Mouse (Mus musculus): ENCODE results near the gene Atg2b. TPM values are rescaled to one million over a fixed set of nuclear protein-coding genes. Genes with fewer than 3 reads are reported as not detected.
A peak's percentile ranks its signal among the peaks of the same experiment; 100 is the strongest.

The Atg2b gene
- polyA plus RNA-seq, 1 experiment from 2014 or later: 11.0 TPM

DNA sequence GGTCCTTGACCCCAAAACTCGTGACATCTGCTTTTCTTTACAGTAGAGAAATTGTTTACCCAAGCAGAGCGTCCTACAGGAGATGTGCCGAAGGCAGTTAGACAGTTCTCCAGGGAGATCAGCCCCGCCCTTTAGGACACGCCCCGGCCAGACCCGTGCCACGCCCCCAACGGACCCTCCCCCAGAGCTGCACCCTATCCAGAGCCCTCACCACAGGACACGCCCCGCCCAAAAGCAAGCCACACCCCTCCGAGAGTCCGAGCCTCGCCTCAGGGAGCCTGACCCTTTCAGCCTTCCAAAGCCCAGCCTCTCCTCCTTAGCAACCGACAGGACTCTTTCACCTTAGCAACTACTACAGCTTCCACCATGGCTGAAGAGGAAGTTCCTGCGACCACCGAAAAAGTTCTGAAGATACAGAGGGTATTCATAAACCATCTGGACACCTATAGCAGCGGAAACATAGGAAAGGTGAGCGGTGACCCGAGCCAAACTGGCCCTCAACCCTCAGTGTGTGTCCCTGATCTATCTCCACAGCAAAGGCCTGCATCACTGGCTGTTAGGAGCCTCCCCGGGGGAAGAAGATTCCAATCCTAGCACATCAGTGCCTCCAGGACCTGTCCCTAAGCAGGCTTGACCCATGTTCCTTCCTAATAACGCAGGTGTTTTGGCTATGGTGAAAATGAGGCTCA, 20.9 kb upstream of the Atg2b start, which contains the start of gene Ak7:
TSS of gene Ak7 (plus strand) at position 178 of the 689 bp plus-strand sequence.
- no peak for ATAC-seq (ENCODE audit: low FRiP score)
- 10% methylated on average over 22 of the region's 22 CpGs for WGBS
- H3K4me2 ChIP-seq: peak within 1 kb of the TSS; percentile 34
- H3K9ac ChIP-seq (replicated peaks): no peak within 1 kb of the TSS
- H3K9me3 ChIP-seq (replicated peaks): no peaks in the 10 kb centered on the region
- no peak within 1 kb of the TSS for H3K27ac ChIP-seq (replicated peaks)
- 0 out of 2 replicates have a peak, but pooled peaks cover 3% of the 10 kb centered on the region for H3K4me1 ChIP-seq
- peaks cover 15% of the 10 kb centered on the region for H3K36me3 ChIP-seq
- no peak within 1 kb of the TSS for H3K4me3 ChIP-seq (replicated peaks)
- no peaks in the 10 kb centered on the region for H3K27me3 ChIP-seq (replicated peaks)

- no peak for ATAC-seq (ENCODE audit: low FRiP score)
- Histone ChIP-seq H3K4me2 (no peak overlapping the region), H3K36me3 (peaks cover 24% of the 10 kb centered on the region), H3K4me1 (0 out of 2 replicates have a peak, but pooled peaks cover 3% of the 10 kb centered on the region), H3K9ac (replicated peaks) (no peak overlapping the region), H3K27ac (replicated peaks) (no peak overlapping the region), H3K4me3 (replicated peaks) (no peak overlapping the region), H3K9me3 (replicated peaks) (no peaks in the 10 kb centered on the region), H3K27me3 (replicated peaks) (no peaks in the 10 kb centered on the region)
- WGBS: 90% methylated on average over 12 of the region's 12 CpGs
Measured at GRCm38 (mm10) chr12:105700433-105700832, 15.4 kb upstream of the Atg2b start.

DNA sequence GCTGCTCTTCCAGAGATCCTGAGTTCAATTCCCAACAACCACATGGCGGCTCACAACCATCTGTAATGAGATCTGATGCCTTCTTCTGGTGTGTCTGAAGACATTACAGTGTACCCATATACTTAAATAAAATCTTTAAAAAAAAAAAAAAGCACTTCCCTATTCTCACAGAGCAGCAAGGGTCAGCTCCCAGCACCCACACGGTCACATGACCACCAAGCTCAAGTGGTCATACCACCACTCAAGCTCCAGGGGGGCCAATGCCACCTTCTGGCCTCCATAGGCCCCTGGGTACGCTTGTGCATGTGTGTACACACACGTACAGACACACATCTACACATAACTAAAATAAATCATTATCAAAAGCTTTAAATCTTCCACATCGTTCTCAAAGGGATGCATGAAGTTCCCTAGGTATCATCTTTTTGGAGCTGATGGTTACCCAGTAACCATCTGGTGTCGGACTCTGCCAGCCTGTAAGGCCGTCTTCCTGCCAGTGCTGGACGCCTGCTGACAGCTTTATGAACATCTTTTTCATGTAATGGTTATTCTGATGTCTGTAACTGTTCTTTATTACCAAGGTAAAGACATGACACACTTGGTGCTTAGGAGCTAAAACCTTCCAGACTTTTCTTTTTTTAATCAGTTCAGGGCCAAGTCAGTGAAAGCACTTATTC, 12.2 kb upstream of the Atg2b start:
- 81% methylated on average over 8 of the region's 8 CpGs for WGBS
- H3K36me3 ChIP-seq: peaks cover 34% of the 10 kb centered on the region

GRCm38 (mm10) chr12:105695848-105696247, 10.8 kb upstream of the Atg2b start:
- Histone ChIP-seq H3K4me3 (replicated peaks) (no peak overlapping the region), H3K4me2 (no peak overlapping the region), H3K9ac (replicated peaks) (no peak overlapping the region), H3K4me1 (0 out of 2 replicates have a peak, but pooled peaks cover 3% of the 10 kb centered on the region), H3K27ac (replicated peaks) (no peak overlapping the region), H3K27me3 (replicated peaks) (no peaks in the 10 kb centered on the region), H3K36me3 (peaks cover 29% of the 10 kb centered on the region), H3K9me3 (replicated peaks) (no peaks in the 10 kb centered on the region)
- no peak for ATAC-seq (ENCODE audit: low FRiP score)
- 82% methylated on average over 7 of the region's 7 CpGs for WGBS

More for the DNA sequence above, 12.2 kb upstream of the Atg2b start:
- Histone ChIP-seq H3K9me3 (replicated peaks) (no peaks in the 10 kb centered on the region), H3K4me2 (no peak overlapping the region), H3K4me3 (replicated peaks) (no peak overlapping the region), H3K9ac (replicated peaks) (no peak overlapping the region), H3K27me3 (replicated peaks) (no peaks in the 10 kb centered on the region), H3K27ac (replicated peaks) (no peak overlapping the region), H3K4me1 (0 out of 2 replicates have a peak, but pooled peaks cover 3% of the 10 kb centered on the region)
- no peak for ATAC-seq (ENCODE audit: low FRiP score)

GRCm38 (mm10) chr12:105694021-105694420, 9.0 kb upstream of the Atg2b start:
- no peak overlapping the region for H3K9ac ChIP-seq (replicated peaks)
- H3K4me2 ChIP-seq: no peak overlapping the region
- 0 out of 2 replicates have a peak, but pooled peaks cover 3% of the 10 kb centered on the region for H3K4me1 ChIP-seq
- H3K4me3 ChIP-seq (replicated peaks): no peak overlapping the region
- 98% methylated on average over 2 of the region's 2 CpGs for WGBS
- no peak overlapping the region for H3K27ac ChIP-seq (replicated peaks)
- H3K36me3 ChIP-seq: peaks cover 31% of the 10 kb centered on the region
- H3K9me3 ChIP-seq (replicated peaks): no peaks in the 10 kb centered on the region
- H3K27me3 ChIP-seq (replicated peaks): no peaks in the 10 kb centered on the region
- no peak for ATAC-seq (ENCODE audit: low FRiP score)

DNA sequence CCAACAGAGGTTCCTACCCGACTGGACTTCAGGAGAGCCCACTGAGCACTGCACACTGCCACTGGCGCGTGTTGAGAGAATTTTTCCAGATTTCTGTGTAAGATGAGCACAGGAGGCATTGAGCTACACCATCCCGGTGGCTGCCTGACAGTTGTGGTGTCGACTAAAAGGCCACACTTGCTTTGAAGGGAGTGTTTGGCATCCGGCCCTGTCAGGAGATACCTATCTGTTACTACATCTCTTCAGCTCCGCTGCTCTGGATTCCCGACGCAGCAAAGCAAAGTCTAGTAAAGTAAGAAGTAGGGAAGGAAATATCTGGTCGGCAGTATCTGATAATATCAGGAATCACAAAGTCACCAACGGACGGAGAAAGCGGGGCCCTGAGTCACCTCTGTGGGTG, 4.4 kb upstream of the Atg2b start:
- H3K27ac ChIP-seq (replicated peaks): no peak overlapping the region
- H3K4me2 ChIP-seq: no peak overlapping the region
- H3K9me3 ChIP-seq (replicated peaks): no peaks in the 10 kb centered on the region
- WGBS: 96% methylated on average over 13 of the region's 13 CpGs
- H3K9ac ChIP-seq (replicated peaks): no peak overlapping the region
- peaks cover 19% of the 10 kb centered on the region for H3K4me1 ChIP-seq
- no peaks in the 10 kb centered on the region for H3K27me3 ChIP-seq (replicated peaks)
- no peak for ATAC-seq (ENCODE audit: low FRiP score)
- no peak overlapping the region for H3K4me3 ChIP-seq (replicated peaks)
- H3K36me3 ChIP-seq: peaks cover 30% of the 10 kb centered on the region

DNA sequence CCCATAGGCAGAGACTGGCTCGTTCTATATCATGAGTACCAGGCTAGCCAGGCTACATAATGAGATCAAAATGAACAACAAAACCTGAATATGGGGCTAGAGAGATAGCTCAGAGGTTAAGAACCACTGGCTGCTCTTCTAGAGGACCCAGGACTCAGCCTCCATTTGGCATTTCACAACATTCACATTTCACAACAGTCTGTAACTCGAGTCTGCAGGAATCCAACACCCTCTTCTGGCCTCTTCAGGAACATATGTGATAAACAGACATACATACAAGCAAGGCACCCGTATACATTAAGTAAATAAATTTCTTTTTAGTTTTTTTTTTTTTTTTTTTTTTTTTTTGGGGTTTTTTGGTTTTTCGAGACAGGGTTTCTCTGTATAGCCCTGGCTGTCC, 3.5 kb upstream of the Atg2b start:
- Histone ChIP-seq H3K36me3 (peaks cover 26% of the 10 kb centered on the region), H3K27ac (replicated peaks) (no peak overlapping the region), H3K27me3 (replicated peaks) (no peaks in the 10 kb centered on the region), H3K9me3 (replicated peaks) (no peaks in the 10 kb centered on the region), H3K9ac (replicated peaks) (no peak overlapping the region), H3K4me1 (peaks cover 24% of the 10 kb centered on the region), H3K4me3 (replicated peaks) (no peak overlapping the region), H3K4me2 (no peak overlapping the region)
- WGBS: 93% methylated on average over 3 of the region's 4 CpGs
- ATAC-seq (ENCODE audit: low FRiP score): no peak

DNA sequence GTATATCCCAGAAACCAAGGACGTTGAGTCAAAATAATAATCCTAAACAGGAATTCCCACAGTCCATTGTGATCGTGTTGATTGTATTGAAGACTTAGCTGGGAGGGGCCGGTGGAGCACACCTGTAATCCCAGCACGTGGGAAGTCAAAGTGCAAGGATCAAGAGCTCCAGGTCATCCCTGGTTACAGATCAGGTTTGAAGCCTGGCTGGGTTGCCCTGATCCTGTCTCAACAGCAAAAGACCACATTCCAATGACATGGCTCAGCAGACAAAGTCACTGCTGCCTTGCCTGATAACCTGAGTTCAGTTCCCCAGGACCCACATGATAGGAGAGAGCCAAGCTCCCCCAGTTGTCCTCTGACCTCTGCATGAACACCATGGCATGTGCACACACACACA, 2.4 kb upstream of the Atg2b start:
- H3K9me3 ChIP-seq (replicated peaks): no peaks in the 10 kb centered on the region
- WGBS: 89% methylated on average over 4 of the region's 4 CpGs
- H3K36me3 ChIP-seq: peaks cover 20% of the 10 kb centered on the region
- no peak overlapping the region for H3K9ac ChIP-seq (replicated peaks)
- peaks cover 35% of the 10 kb centered on the region for H3K4me1 ChIP-seq
- no peak overlapping the region for H3K27ac ChIP-seq (replicated peaks)
- H3K4me2 ChIP-seq: no peak overlapping the region
- H3K27me3 ChIP-seq (replicated peaks): no peaks in the 10 kb centered on the region
- no peak overlapping the region for H3K4me3 ChIP-seq (replicated peaks)
- ATAC-seq (ENCODE audit: low FRiP score): no peak

- no peaks in the 10 kb centered on the region for H3K27me3 ChIP-seq (replicated peaks)
- no peak overlapping the region for H3K9ac ChIP-seq (replicated peaks)
- H3K9me3 ChIP-seq (replicated peaks): no peaks in the 10 kb centered on the region
- 96% methylated on average over 3 of the region's 3 CpGs for WGBS
- no peak for ATAC-seq (ENCODE audit: low FRiP score)
- H3K4me1 ChIP-seq: peaks cover 40% of the 10 kb centered on the region
- no peak overlapping the region for H3K27ac ChIP-seq (replicated peaks)
- peak overlapping the region; percentile 86 for H3K4me2 ChIP-seq
- peaks cover 17% of the 10 kb centered on the region for H3K36me3 ChIP-seq
- peak overlapping the region; percentile 77 for H3K4me3 ChIP-seq (replicated peaks)
Measured at GRCm38 (mm10) chr12:105686791-105687190, 1.8 kb upstream of the Atg2b start.

DNA sequence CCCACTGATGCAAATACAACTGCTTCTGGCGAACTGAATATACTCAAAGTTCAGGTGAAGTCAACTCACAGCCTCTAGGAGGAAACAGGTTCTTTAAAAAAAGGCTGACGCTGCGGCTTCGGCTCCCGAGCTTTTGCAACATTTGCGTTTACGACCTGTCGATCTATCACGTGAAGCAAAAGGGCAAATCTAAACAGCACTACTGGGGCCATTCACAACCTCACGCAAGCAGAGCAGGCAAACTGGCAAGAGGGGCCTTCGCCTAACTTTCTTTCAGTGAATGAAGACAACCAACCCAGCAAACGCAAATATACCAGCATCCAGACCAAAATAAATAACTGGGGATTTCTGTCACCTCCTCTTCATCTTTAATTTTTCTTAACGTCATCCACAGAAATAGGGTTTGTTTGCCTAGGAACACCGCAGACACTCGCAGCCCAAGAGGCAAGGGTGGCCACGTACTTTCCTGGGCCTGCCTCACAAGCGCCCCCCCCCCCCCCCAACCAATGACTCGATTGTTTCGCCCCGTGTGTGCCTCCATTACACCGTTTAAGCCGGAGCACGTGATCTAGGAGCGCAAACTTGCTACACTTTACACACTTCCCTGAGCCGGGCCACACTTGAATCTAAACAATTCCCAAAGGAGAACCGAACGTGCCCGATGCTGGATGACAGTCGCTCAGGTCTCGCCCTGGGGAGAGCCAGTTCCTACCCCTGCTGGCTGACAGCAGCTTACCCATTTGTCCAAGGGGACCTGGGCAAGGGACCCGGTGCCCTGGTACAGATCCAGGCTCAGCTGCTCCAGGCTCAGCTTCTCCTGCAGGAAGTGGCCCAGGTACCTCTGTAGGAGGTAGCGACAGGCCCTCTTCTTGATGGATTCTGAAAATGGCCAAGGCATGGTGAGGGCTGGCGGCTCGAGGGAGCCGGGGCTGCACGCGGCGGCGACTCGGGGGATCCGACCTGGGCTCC, 794 bp downstream of the Atg2b start, which contains the start of gene Gskip:
TSS of gene Gskip (plus strand) at position 897 of the 969 bp plus-strand sequence.
- H3K9me3 ChIP-seq (replicated peaks): no peaks in the 10 kb centered on the region
- H3K36me3 ChIP-seq: peaks cover 2% of the 10 kb centered on the region; the same call in 1 of the 2 replicates
- H3K27me3 ChIP-seq (replicated peaks): no peaks in the 10 kb centered on the region
- H3K27ac ChIP-seq (replicated peaks): peak within 1 kb of the TSS; percentile 96
- H3K4me3 ChIP-seq (replicated peaks): peak within 1 kb of the TSS; percentile 77
- peak within 1 kb of the TSS; percentile 86 for H3K4me2 ChIP-seq
- H3K4me1 ChIP-seq: peaks cover 42% of the 10 kb centered on the region
- under 1% methylated on average over 41 of the region's 41 CpGs for WGBS
- ATAC-seq (ENCODE audit: low FRiP score): peak; percentile 25
- H3K9ac ChIP-seq (replicated peaks): peak within 1 kb of the TSS; percentile 73

DNA sequence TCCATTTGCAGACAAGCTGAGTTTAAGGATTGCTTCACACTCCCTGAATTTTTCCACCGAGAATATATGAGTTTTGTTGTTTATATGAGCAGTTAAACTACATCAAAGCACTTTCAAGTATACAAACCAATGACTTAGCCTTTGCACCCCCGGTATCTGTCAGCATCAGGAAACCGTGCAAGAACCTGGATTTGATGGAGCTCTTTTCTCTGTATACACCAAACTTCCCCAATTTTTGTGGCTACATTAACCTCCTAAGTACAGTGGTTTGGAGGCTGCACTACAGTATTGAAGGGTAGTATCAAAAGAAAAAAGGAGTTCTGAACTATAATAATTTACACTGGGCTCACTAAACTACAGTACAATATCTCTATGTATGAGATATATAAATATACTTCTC, 6.2 kb downstream of the Atg2b start:
- H3K4me3 ChIP-seq (replicated peaks): no peak overlapping the region
- H3K4me1 ChIP-seq: peaks cover 20% of the 10 kb centered on the region
- no peak overlapping the region for H3K4me2 ChIP-seq
- 89% methylated on average over 3 of the region's 3 CpGs for WGBS
- no peaks in the 10 kb centered on the region for H3K9me3 ChIP-seq (replicated peaks)
- H3K9ac ChIP-seq (replicated peaks): no peak overlapping the region
- H3K36me3 ChIP-seq: peaks cover 9% of the 10 kb centered on the region
- no peaks in the 10 kb centered on the region for H3K27me3 ChIP-seq (replicated peaks)
- ATAC-seq (ENCODE audit: low FRiP score): no peak
- no peak overlapping the region for H3K27ac ChIP-seq (replicated peaks)

All from neural tube, embryonic 15.5 days (tissue).